In genomic region chr9:121951114-121951423, GRCm38 (mm10) we compare ENCODE assay signal across 10 mouse cellular contexts. TPM values are rescaled to one million over a fixed set of nuclear protein-coding genes. Genes with fewer than 3 reads are reported as not detected.
A peak's percentile ranks its signal among the peaks of the same experiment; 100 is the strongest.
DNase-seq lines count a peak whose midpoint lies in the region; ATAC-seq and TF ChIP-seq lines count a peak whose summit lies in the region.
"Had no signal": no experiment of that assay in that cellular context is flagged by ENCODE, and none has a peak within 500 bp of the region (broad histone marks: within the 10 kb centered on the region; RNA-seq: fewer than 3 reads in every experiment).

No protein-coding gene starts in this region.

- H3K9ac ChIP-seq in heart, embryonic 15.5 days = peak overlapping the region; percentile 11; the same call in 1 of the 2 replicates
- H3K9ac ChIP-seq in liver, postnatal 0 days (replicated peaks) = no peak overlapping the region
- H3K9ac ChIP-seq: liver, embryonic 14.5 days had no signal

- 40% methylated on average over 4 of the region's 4 CpGs for WGBS in heart, embryonic 15.5 days
- WGBS in hindbrain, embryonic 10.5 days = 38% methylated on average over 4 of the region's 4 CpGs
- WGBS in liver, postnatal 0 days (ENCODE audit: insufficient replicate concordance) = 41% methylated on average over 4 of the region's 4 CpGs

- peak overlapping the region; percentile 66 for H3K4me2 ChIP-seq in heart, embryonic 15.5 days
- peak overlapping the region; percentile 54 for H3K4me2 ChIP-seq in liver, postnatal 0 days (ENCODE audit: low read depth, low read length)

- no peak for ATAC-seq in heart, embryonic 15.5 days (replicated peaks; ENCODE audit: insufficient number of reproducible peaks, insufficient read depth, low FRiP score, low read depth)
- no peak for ATAC-seq in liver, postnatal 0 days

- H3K9me3 ChIP-seq in heart, embryonic 15.5 days (replicated peaks) = no peaks in the 10 kb centered on the region
- no peaks in the 10 kb centered on the region for H3K9me3 ChIP-seq in hindbrain, embryonic 10.5 days
- H3K9me3 ChIP-seq in liver, postnatal 0 days (ENCODE audit: low read length) = no peaks in the 10 kb centered on the region

- DNase-seq in heart, adult 8-10 months (ENCODE audit: low spot score) = no peak
- DNase-seq in hindbrain, embryonic 10.5 days (ENCODE audit: low spot score) = no peak
- no peak for DNase-seq in liver, postnatal 0 days
- DNase-seq in cerebellum, adult 9-11 months = no peak
- DNase-seq in layer of hippocampus, adult 18-20 months (ENCODE audit: low spot score in 2 of 2) = no peak
- no peak for DNase-seq in cerebellum, postnatal 14 days

- peak overlapping the region; percentile 74 for H3K27ac ChIP-seq in heart, embryonic 15.5 days
- no peak overlapping the region for H3K27ac ChIP-seq in brown adipose tissue, adult 24 weeks (replicated peaks; ENCODE audit: low read depth, low read length)
- H3K27ac ChIP-seq in hindbrain, embryonic 10.5 days = peak overlapping the region; percentile 73
- no peak overlapping the region for H3K27ac ChIP-seq in liver, postnatal 0 days (ENCODE audit: low read depth)
- H3K27ac ChIP-seq: liver, embryonic 14.5 days had no signal

- no peak for TF ChIP-seq CTCF in liver, postnatal 0 days (IDR thresholded peaks at IDR 0.05; ENCODE audit: low read depth)

- H3K27me3 ChIP-seq in heart, embryonic 15.5 days = no peaks in the 10 kb centered on the region
- H3K27me3 ChIP-seq in hindbrain, embryonic 10.5 days (ENCODE audit: insufficient read depth, poor library complexity, severe bottlenecking) = no peaks in the 10 kb centered on the region; the same call in 1 of the 2 replicates
- H3K27me3 ChIP-seq in liver, postnatal 0 days (ENCODE audit: insufficient read depth, low read length) = no peaks in the 10 kb centered on the region

- TF ChIP-seq EP300 in liver, postnatal 0 days (IDR thresholded peaks at IDR 0.05; ENCODE audit: low read depth) = no peak

- H3K4me3 ChIP-seq in heart, embryonic 15.5 days = peak overlapping the region; percentile 41
- 0 out of 2 replicates have a peak overlapping the region, but pooled peaks have one; percentile 2 for H3K4me3 ChIP-seq in brown adipose tissue, adult 24 weeks (ENCODE audit: insufficient read depth, low read depth, low read length)
- peak overlapping the region; percentile 4; the same call in 1 of the 2 replicates for H3K4me3 ChIP-seq in hindbrain, embryonic 10.5 days
- H3K4me3 ChIP-seq in liver, postnatal 0 days (ENCODE audit: low read depth, low read length) = no peak overlapping the region

- peaks cover 24% of the 10 kb centered on the region for H3K4me1 ChIP-seq in heart, embryonic 15.5 days (replicated peaks)
- peaks cover 3% of the 10 kb centered on the region; the same call in 1 of the 2 replicates for H3K4me1 ChIP-seq in brown adipose tissue, adult 24 weeks (ENCODE audit: control insufficient read depth, insufficient read depth, insufficient read length, low read length)
- H3K4me1 ChIP-seq in hindbrain, embryonic 10.5 days (replicated peaks) = peaks cover 14% of the 10 kb centered on the region
- peaks cover 18% of the 10 kb centered on the region for H3K4me1 ChIP-seq in liver, postnatal 0 days (ENCODE audit: insufficient read depth)

- no peaks in the 10 kb centered on the region for H3K36me3 ChIP-seq in heart, embryonic 15.5 days
- no peaks in the 10 kb centered on the region for H3K36me3 ChIP-seq in hindbrain, embryonic 10.5 days
- no peaks in the 10 kb centered on the region for H3K36me3 ChIP-seq in liver, postnatal 0 days (replicated peaks; ENCODE audit: insufficient read depth, low read length)

RNA-seq across cellular contexts. Expression of gene Fam198a, which starts 0.3 kb away (rescaled TPM):
- 1.2 and 2.2 TPM in 2 replicates for polyA plus RNA-seq in heart, embryonic 15.5 days (2015; fragmentation: Nextera tagmentation; extraction: Ambion mirVana)
- under 1 TPM; 0.31 to 0.79 (median 0.59) TPM for total RNA-seq in heart, adult 8-10 months (2022)
- 0.28 TPM in 1 of 2 replicates, not detected in the other for polyA plus RNA-seq in brown adipose tissue, adult 24 weeks (2012; ENCODE audit: insufficient read depth, insufficient read length, missing spikeins)
- 0.52 and 0.70 TPM in 2 replicates for polyA plus RNA-seq in hindbrain, embryonic 10.5 days (2016; fragmentation: Nextera tagmentation; extraction: Ambion mirVana)
- polyA plus RNA-seq in liver, postnatal 0 days (2015; fragmentation: Nextera tagmentation; extraction: Ambion mirVana) = 0.31 and 0.32 TPM in 2 replicates
- total RNA-seq in layer of hippocampus, adult 18-20 months (2021) = 1 to 10 TPM; 6.7 to 7.2 TPM

RNA-seq across cellular contexts. Expression of gene Cyp8b1, which starts 35.0 kb away (rescaled TPM):
- polyA plus RNA-seq in heart, embryonic 15.5 days (2015; fragmentation: Nextera tagmentation; extraction: Ambion mirVana) = not detected in 2 replicates
- not detected for total RNA-seq in heart, adult 8-10 months (2022)
- not detected in 2 replicates for polyA plus RNA-seq in brown adipose tissue, adult 24 weeks (2012; ENCODE audit: insufficient read depth, insufficient read length, missing spikeins)
- polyA plus RNA-seq in hindbrain, embryonic 10.5 days (2016; fragmentation: Nextera tagmentation; extraction: Ambion mirVana) = not detected in 2 replicates
- polyA plus RNA-seq in liver, postnatal 0 days (2015; fragmentation: Nextera tagmentation; extraction: Ambion mirVana) = 130 and 144 TPM in 2 replicates
- not detected for total RNA-seq in layer of hippocampus, adult 18-20 months (2021)
- polyA plus RNA-seq: frontal cortex, adult 2 months had no signal

RNA-seq across cellular contexts. Expression of gene Pomgnt2, which starts 45.8 kb away (rescaled TPM):
- 10.9 and 13.0 TPM in 2 replicates for polyA plus RNA-seq in heart, embryonic 15.5 days (2015; fragmentation: Nextera tagmentation; extraction: Ambion mirVana)
- 10 to 100 TPM; 15.6 to 18.2 (median 16.7) TPM for total RNA-seq in heart, adult 8-10 months (2022)
- polyA plus RNA-seq in brown adipose tissue, adult 24 weeks (2012; ENCODE audit: insufficient read depth, insufficient read length, missing spikeins) = 4.0 and 6.3 TPM in 2 replicates
- polyA plus RNA-seq in hindbrain, embryonic 10.5 days (2016; fragmentation: Nextera tagmentation; extraction: Ambion mirVana) = 14.7 and 16.3 TPM in 2 replicates
- polyA plus RNA-seq in liver, postnatal 0 days (2015; fragmentation: Nextera tagmentation; extraction: Ambion mirVana) = 3.1 and 3.6 TPM in 2 replicates
- 10 to 100 TPM; 45.4 to 45.5 TPM for total RNA-seq in layer of hippocampus, adult 18-20 months (2021)

RNA-seq across cellular contexts. Expression of gene Ackr2, which starts 52.9 kb away (rescaled TPM):
- polyA plus RNA-seq in heart, embryonic 15.5 days (2015; fragmentation: Nextera tagmentation; extraction: Ambion mirVana) = 1.2 and 2.0 TPM in 2 replicates
- 1 to 10 TPM in 3 of 4 experiments, under 1 TPM in 1; 0.87 to 2.2 (median 1.3) TPM for total RNA-seq in heart, adult 8-10 months (2022)
- polyA plus RNA-seq in brown adipose tissue, adult 24 weeks (2012; ENCODE audit: insufficient read depth, insufficient read length, missing spikeins) = 1.5 TPM in 1 of 2 replicates, not detected in the other
- 0.51 and 0.89 TPM in 2 replicates for polyA plus RNA-seq in hindbrain, embryonic 10.5 days (2016; fragmentation: Nextera tagmentation; extraction: Ambion mirVana)
- polyA plus RNA-seq in liver, postnatal 0 days (2015; fragmentation: Nextera tagmentation; extraction: Ambion mirVana) = 1.0 and 1.1 TPM in 2 replicates
- 1 to 10 TPM; 1.4 to 2.4 TPM for total RNA-seq in layer of hippocampus, adult 18-20 months (2021)

Comparison
In these comparisons a context has a peak if more than half of its experiments do, and no peak if none do; other contexts are left out.
1. H3K27ac ChIP-seq: peak in heart, embryonic 15.5 days (single experiment) and hindbrain, embryonic 10.5 days (single experiment); none in brown adipose tissue, adult 24 weeks (single experiment) and liver, postnatal 0 days (single experiment).
2. RNA of gene Cyp8b1, which starts 35.0 kb away (polyA plus RNA-seq): 130 to 144 TPM in liver, postnatal 0 days; not detected in brown adipose tissue, adult 24 weeks, not detected in heart, embryonic 15.5 days and not detected in hindbrain, embryonic 10.5 days; every median in the first group is over 10 times any median in the second.